ENCODE assay signal across 8 mouse cellular contexts in the genomic region with DNA sequence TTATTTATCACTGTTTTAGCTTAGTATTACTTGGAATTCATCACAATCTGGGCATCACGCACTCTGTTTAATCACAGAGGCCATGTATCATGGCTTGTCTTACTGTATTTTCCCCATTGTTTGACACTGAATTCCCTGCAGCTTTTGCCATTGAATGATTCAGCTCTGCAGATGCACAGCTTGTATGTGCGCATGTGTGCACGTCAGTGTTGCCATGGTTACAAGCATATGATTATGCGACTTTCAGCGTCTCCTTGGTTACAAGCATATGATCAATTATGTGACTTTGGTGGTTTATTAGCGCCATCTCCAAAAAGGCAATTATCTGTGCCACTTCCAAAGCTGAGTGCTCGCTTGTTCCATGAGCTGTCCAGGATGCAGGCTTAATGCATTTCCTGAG. TPM values are rescaled to one million over a fixed set of nuclear protein-coding genes. Genes with fewer than 3 reads are reported as not detected.
DNase-seq lines count a peak whose midpoint lies in the region; ATAC-seq and TF ChIP-seq lines count a peak whose summit lies in the region.
"Had no signal": no experiment of that assay in that cellular context is flagged by ENCODE, and none has a peak within 500 bp of the region (broad histone marks: within the 10 kb centered on the region; RNA-seq: fewer than 3 reads in every experiment).

No protein-coding gene starts in this region.

- intact Hi-C loops in left cerebral cortex, postnatal 25 days (cut with DNase I) = loop anchor here (1.0 to 5.0 kb wide), 4 partner anchors 216 to 383 kb away; partner anchors contain the start of gene Tial1

- TF ChIP-seq CTCF in cortical plate, adult 2 months (IDR thresholded peaks at IDR 0.05; ENCODE audit: extremely low read depth, insufficient read depth, low read length) = no peak

- TF ChIP-seq POLR2A in cortical plate, adult 2 months (IDR thresholded peaks at IDR 0.05; ENCODE audit: extremely low read depth, insufficient read depth, low read length) = peak; percentile 78

- 0 out of 2 replicates have a peak, but pooled peaks cover 1% of the 10 kb centered on the region for H3K4me1 ChIP-seq in cortical plate, adult 2 months (ENCODE audit: control insufficient read depth, insufficient read depth, low read length)
- peaks cover 14% of the 10 kb centered on the region for H3K4me1 ChIP-seq in hindbrain, embryonic 10.5 days (replicated peaks)
- H3K4me1 ChIP-seq in kidney, embryonic 15.5 days = 0 out of 2 replicates have a peak, but pooled peaks cover 4% of the 10 kb centered on the region
- H3K4me1 ChIP-seq: heart, embryonic 15.5 days had no signal

- H3K4me3 ChIP-seq in cortical plate, adult 2 months (ENCODE audit: insufficient read depth, low read length) = peak overlapping the region; percentile 71
- H3K4me3 ChIP-seq in hindbrain, embryonic 10.5 days = peak overlapping the region; percentile 57
- no peak overlapping the region for H3K4me3 ChIP-seq in kidney, embryonic 15.5 days (replicated peaks)
- H3K4me3 ChIP-seq: heart, embryonic 15.5 days had no signal

- peak; percentile 38 for DNase-seq in hindbrain, embryonic 10.5 days (ENCODE audit: low spot score)
- peak; percentile 89 to 95 for DNase-seq in left cerebral cortex, postnatal 25 days (ENCODE audit: low spot score in 2 of 2)
- DNase-seq in right cerebral cortex, adult 18-20 months = peak; percentile 86
- DNase-seq in yolk sac, embryonic 10.5 days (ENCODE audit: low spot score) = no peak
- DNase-seq in spleen, postnatal 4 days (ENCODE audit: low spot score in 2 of 2) = no peak

- peak overlapping the region; percentile 68; the same call in 1 of the 2 replicates for H3K27ac ChIP-seq in cortical plate, adult 2 months (ENCODE audit: insufficient read depth, low read length)
- peak overlapping the region; percentile 64; the same call in 1 of the 2 replicates for H3K27ac ChIP-seq in hindbrain, embryonic 10.5 days
- no peak overlapping the region for H3K27ac ChIP-seq in kidney, embryonic 15.5 days
- H3K27ac ChIP-seq: heart, embryonic 15.5 days had no signal

- H3K4me2 ChIP-seq in kidney, embryonic 15.5 days = no peak overlapping the region
- H3K4me2 ChIP-seq: heart, embryonic 15.5 days had no signal

- no peaks in the 10 kb centered on the region for H3K27me3 ChIP-seq in hindbrain, embryonic 10.5 days (ENCODE audit: insufficient read depth, poor library complexity, severe bottlenecking)
- no peaks in the 10 kb centered on the region for H3K27me3 ChIP-seq in kidney, embryonic 15.5 days
- H3K27me3 ChIP-seq: heart, embryonic 15.5 days had no signal

- peaks cover 67% of the 10 kb centered on the region for H3K36me3 ChIP-seq in hindbrain, embryonic 10.5 days
- peaks cover 66% of the 10 kb centered on the region for H3K36me3 ChIP-seq in kidney, embryonic 15.5 days

- ATAC-seq in kidney, embryonic 15.5 days (replicated peaks; ENCODE audit: low FRiP score) = no peak

- 57% methylated on average over 7 of the region's 7 CpGs for WGBS in hindbrain, embryonic 10.5 days
- 79% methylated on average over 7 of the region's 7 CpGs for WGBS in kidney, embryonic 15.5 days

- H3K9ac ChIP-seq in kidney, embryonic 15.5 days = no peak overlapping the region
- H3K9ac ChIP-seq: heart, embryonic 15.5 days had no signal

- peaks cover 22% of the 10 kb centered on the region for H3K9me3 ChIP-seq in hindbrain, embryonic 10.5 days
- H3K9me3 ChIP-seq in kidney, embryonic 15.5 days (replicated peaks) = 0 out of 2 replicates have a peak, but pooled peaks cover 10% of the 10 kb centered on the region
- H3K9me3 ChIP-seq: heart, embryonic 15.5 days had no signal

RNA-seq across cellular contexts. Expression of gene Mcmbp, which starts 49.5 kb away (rescaled TPM):
- polyA plus RNA-seq in cortical plate, adult 2 months (2012; rRNA removed) = 14.2 and 15.6 TPM in 2 replicates
- polyA plus RNA-seq in hindbrain, embryonic 10.5 days (2016; fragmentation: Nextera tagmentation; extraction: Ambion mirVana) = 68.0 and 75.3 TPM in 2 replicates
- 10 to 100 TPM; 22.5 to 24.7 TPM for total RNA-seq in left cerebral cortex, postnatal 25 days (2021)
- polyA plus RNA-seq in kidney, embryonic 15.5 days (2015; fragmentation: Nextera tagmentation; extraction: Ambion mirVana) = 66.0 and 67.2 TPM in 2 replicates

RNA-seq across cellular contexts. Expression of gene Sec23ip, which starts 53.9 kb away (rescaled TPM):
- polyA plus RNA-seq in cortical plate, adult 2 months (2012; rRNA removed) = 18.2 and 18.4 TPM in 2 replicates
- polyA plus RNA-seq in hindbrain, embryonic 10.5 days (2016; fragmentation: Nextera tagmentation; extraction: Ambion mirVana) = 42.6 and 45.2 TPM in 2 replicates
- 10 to 100 TPM; 41.3 to 42.9 TPM for total RNA-seq in left cerebral cortex, postnatal 25 days (2021)
- polyA plus RNA-seq in kidney, embryonic 15.5 days (2015; fragmentation: Nextera tagmentation; extraction: Ambion mirVana) = 38.1 and 38.4 TPM in 2 replicates

Comparison
In these comparisons a context has a peak if more than half of its experiments do, and no peak if none do; other contexts are left out.
1. DNase-seq: peak in hindbrain, embryonic 10.5 days (single experiment), left cerebral cortex, postnatal 25 days (2 of 2) and right cerebral cortex, adult 18-20 months (single experiment); none in yolk sac, embryonic 10.5 days (single experiment) and spleen, postnatal 4 days (0 of 2).